Mouse (Mus musculus): ENCODE measurements around the gene Mtg2.
A peak's percentile ranks its signal among the peaks of the same experiment; 100 is the strongest.

Mtg2 gene

DNA sequence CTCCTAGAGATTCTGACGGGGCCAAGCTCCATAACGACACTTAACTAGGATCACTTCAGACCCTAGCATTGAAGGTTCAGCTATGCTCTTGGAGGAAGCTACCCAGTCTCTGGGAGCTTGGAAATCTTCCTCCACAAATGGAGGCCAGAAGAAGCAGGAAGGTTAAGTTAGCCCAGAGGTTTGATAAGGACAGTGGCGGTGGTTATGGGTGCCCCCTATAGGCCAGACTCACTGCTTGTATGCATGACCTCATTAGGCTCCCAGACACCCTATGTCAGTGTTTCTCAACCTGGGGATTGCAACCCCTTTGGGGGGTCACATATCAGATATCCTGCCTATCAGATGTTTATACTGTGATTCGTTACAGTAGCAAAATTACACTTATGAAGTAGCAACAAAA is 36.7 kb downstream of the Mtg2 start:
- DNase-seq: peak; percentile 69

DNA sequence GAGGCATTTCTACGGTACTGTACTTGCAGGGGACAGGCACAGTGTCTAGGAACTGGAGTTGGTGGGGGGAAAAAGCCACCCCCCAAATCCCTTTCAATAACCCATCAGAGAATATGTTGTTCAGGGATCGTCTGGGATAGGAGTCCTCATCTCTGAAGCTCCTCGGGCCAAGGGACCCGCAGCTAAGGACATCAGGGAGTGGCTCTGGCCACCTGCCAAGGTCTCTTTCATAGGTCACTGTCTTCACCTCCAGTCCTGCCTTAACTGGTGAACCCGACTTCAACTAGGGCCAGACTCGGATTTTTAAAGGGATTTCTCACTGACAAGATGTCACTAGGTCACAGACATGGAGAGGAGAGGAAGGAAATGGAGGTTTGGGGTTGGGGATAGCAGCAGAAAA is 37.9 kb downstream of the Mtg2 start:
- no peak for DNase-seq

DNA sequence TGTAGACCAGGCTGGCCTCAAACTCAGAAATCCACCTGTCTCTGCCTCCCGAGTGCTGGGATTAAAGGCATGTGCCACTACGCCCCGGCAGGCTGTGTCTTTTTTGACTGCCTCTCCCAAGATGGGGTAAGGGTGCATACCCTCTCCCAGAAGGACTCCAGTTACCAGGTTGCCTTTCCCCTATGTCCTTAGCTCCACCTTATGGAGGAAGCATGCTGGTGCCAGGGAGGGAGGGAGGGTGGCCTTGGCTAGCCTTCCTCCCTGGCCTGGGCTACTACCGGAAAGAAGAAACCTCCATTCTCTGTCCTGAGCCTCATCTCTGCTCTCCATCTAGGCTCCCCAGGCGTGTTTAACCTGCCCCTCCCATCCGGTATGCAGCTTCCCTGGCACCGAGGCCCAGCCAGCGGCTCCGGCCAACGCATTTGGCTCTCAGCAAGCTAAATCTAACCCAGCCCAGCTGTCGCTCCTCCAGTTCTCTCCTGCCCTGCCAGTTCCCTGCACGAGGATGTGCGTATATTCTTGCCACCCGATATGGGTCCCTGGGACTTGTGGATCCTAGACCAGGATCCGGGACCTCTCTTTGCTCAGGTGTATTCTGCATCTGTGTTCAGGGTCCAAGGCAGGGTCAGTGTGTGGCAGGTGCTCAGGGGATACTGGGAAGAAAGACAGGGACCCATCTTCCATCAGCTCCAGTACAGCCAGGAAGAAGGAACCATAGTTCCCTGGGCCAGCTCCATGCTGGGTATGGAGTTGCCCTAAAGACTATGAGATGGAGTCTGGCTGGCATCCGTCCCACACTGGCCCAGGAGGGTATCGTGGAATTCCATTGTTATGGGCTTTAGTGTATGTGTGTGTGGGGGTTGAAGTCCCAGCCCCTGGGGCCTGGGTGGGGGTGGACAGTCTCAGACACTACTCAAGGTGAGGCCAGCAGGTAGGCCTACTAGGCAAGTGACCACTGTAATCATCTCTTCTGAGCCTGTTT is 43.8 kb downstream of the Mtg2 start:
- DNase-seq: no peak

DNA sequence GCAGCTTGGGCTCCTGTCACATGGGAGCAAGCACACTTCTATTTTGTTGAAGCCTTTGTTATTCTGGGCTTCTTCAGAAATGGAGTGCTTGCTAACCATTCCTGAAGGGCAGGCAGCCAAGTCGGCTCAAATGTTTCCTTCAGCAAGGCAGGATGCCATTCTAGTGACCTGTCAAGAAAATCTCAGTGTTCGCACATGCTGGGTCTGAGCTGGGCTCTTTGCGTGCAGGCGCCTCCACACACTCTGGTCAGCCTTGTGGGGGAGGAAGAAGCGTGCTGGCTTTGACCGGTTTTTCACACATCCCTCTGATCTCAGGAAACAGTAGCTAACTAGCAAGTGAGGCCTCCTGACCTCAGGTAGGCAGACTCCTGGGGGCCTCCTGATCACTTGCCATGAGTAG is 44.9 kb downstream of the Mtg2 start:
- DNase-seq: no peak

DNA sequence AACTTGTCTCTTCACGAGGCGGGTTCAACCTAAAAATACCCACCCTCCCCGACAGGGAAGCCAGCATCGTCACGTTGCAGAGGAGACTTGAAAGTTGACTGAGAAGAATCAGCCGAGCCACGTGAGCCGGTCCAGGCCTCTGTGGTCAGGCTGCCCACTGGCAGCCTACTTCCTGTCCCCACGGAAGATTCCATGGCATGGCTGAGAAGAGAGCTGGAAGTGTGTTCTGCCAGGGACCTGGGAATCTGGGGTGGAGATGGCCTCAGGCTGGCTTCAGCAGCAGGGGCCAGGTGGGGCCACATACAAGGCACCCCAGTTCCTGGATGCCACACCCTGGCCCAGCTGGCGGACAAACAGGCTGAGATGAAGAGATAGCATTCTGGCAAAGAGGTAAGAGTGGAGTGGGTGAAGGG is 45.7 kb downstream of the Mtg2 start:
- no peak for DNase-seq

DNA sequence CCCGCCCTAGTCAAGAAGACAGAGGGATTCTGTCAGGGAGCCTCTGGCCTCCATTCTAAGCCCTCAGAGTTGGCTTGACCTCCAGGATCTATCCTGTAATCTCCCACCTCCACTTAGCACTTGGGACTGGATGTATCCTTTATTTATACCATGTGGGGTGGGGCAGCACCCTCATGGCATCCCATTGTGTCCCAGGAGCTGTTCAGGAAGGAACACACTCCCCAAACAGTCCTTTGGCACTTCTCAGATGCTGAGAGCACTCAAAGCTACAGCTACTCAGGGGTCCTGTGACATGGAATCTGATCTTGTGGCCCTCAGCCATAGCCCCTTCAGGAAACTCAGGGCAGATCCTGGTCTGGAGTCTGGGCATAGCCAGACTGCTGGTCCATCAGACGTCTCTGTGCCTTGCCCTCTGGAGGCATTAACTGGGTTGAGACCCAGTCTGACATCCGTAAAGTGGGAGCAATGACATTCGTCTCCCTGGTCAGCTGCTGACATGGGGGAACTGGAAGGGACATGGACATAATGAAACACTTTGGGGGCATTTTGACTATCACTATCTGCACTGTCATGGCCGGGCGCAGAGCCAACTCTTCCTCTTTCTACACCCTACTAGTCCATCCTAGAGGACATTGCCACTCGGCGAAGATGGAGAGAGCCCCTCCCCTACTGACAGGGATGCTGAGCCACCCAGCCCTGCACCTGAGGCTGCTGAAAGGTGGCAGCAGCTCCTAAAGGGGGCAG is 46.5 kb downstream of the Mtg2 start:
- no peak for DNase-seq

DNA sequence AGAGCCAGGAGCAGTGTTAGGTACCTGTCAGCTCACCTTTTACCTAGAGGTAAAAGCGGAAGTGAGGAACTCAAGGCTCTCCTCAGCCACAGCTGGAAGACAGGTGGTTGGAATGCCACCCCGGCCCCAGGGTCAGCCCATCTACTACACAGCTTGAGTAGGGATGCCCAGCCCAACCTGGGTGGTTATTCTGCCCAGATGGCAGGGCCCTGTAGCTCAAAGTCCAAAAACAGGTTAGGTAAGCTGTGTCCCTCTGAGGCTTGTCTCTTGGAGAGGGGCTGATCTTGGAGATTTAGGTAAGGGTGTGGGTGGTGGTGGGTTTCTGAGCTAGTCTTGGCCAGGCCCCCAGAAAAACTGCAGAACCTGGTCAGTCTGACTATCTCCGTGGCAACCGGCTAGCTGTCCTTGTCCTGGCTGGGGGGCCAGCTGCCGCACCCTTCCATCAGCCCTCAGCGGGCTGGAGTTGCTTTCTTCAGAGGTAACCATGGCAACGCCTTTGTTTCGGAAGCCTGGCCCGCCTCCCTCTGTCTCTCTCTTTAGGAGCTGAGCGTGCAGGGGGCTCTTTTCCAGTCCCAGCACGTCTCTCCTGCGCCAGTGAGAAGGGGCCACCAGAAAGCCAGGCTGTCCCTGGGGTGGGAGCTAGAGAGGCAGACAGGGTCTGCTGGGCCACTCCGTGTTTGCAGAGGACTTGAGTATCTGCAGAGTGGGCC is 47.3 kb downstream of the Mtg2 start:
- peak; percentile 51 for DNase-seq

DNA sequence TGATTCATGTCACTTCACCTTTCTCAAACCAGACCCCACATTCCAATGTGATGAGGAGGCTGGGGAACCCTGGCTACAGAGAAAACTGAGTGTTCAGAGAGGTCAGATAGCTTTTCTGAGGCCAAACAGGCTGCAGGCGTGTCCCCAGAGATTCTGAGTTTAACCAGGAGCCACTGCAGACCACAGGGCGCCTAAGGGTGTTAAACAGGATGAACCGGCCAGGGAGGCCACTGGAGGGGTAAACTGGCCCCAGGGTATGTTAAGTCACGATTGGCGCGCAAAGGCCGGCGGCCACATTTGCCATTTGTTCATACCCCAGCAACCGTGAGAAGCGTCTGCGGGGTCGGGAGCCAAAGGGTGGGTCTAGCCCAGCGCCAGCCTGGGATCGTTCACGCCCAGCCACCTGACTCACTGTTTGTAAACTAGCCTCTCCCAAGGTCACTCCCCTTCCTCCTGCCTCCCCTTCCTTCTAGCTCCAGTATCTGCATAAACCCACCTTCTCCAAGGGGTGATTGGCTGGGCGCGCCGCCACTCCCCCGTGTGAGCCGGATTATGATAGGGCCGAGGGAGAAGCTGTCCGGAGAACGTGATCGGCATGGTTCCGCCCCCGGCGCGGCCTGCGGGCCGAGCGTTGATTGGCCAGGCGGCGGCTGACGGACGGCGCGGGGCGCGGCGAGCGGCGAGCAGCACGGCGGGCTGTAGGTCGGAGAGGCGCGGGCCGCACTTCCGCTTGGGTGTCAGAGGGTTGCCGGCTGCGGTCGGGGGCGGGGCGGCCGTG is 48.5 kb downstream of the Mtg2 start, which contains the start of gene Osbpl2:
Gene Osbpl2, plus strand, starts transcription at position 646 of the 778 bp plus-strand sequence.
- peak; percentile 98 for DNase-seq

DNA sequence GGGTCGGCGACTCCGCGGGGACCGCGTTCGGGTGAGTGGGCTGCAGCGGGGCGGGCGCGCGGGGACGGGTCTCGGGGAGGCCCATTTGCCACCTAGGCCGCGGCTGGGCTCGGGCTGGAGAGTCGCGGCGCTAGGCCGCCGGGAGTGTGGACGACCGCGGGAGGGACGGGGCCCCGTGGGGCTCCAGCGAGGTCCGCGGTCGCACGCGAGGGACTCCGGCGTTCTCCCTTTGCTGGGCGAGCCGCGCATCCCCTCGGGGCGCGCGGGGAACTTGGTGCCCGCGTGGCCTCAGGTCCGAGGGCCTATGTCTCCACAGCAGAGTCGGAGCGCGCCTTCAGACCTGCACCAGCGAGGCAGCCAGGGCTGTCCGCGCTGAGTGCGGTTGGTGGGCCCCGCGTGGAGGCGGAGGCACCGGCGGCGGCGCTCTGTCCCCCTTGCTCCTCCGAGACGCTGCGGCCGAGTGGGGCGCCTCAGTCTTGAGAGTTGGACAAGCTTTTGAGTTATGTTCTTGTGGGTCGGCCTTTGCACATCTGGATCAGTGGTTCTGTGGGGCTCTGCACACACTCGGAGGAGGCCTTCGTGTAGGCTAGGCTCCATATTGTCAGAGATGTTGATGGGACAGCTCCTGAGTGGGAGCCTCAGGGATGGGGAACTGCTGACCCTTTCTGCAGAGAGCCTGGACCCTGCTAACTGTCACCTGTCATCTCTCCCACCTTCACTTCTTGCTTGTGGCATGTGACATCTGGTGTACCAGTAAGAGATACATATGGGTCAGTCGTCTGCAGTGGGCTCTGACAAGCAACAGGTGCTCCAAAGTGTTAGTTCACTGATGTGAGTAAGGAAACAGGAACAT is 49.3 kb downstream of the Mtg2 start:
- DNase-seq: peak; percentile 59

DNA sequence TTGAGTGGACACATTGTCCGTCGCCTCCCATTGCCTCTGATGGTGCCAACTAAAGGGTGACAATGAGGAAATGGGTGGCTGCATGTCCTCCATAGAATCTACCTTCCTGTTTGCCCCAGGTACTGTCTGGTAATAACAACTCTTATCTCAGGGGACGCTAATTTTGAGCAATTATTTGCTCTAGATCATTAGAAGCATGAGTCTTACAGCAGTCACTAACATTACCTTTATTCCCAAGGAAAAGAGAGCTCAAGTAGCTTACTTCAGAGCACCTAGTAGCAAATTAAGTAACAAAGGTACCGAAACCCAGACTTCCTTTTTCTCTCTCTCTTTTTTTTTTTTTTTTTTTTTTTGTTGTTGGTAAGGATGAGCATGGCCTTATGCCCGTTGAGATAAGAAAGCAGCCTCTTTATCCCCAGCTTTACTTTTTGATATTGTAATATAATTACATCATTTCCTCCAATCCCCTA is 49.9 kb downstream of the Mtg2 start:
- DNase-seq: no peak

DNA sequence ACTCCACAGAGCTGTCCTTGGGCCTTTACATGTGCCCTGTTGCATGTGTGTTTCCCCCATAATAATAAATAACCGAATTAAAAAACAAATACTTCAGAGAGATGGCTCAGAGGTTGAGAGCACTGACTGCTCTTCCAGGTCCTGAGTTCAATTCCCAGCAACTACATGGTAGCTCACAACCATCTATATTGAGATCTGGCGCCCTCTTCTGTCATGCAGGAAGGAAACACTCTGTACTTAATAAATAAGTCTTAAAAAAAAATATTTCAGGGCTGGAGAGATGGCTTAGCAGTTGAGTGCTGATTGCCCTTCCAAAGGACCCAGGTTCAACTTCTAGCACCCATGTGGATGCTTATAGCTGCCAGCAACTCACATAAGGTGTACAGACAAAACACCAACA is 53.8 kb downstream of the Mtg2 start:
- DNase-seq: no peak

DNA sequence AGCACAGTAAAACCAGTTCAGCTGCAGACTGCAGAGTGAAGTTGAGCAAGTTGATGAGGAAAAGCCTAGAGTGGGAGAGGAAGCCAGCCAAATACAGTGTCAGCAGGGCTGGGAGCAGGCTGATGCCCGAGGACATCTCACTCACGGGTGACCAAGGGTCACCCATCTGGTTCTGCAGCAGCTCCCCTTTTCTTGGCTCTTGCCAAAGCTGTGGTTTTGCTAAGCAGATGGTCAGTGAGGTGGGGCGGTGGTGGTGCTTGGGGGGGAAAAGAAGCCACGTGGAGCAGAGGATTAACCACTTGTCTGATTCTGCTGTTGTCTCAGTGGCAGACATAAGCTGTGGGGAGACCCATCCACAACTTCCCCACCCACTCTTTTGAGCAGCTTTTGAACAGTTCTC is 55.8 kb downstream of the Mtg2 start:
- DNase-seq: no peak

DNA sequence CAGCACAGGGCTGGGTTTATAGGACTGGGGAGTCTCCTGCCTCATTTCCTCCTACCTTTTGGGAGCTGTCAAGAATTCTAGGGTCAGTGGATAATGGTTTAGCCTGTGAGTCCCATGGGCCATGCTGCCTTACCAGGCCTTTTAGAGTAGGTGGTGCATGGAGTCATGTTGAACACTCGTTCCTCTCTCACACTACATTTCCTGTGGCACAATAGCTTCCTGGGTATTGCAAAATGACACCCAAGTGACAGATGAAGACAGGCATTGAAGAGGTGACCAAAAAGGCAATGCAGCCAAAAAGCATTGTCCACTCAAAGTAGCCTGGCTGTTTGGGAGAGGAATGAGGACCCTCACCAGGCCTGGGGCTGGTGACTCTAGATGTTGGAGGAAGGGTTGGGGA is 57.3 kb downstream of the Mtg2 start:
- no peak for DNase-seq

DNA sequence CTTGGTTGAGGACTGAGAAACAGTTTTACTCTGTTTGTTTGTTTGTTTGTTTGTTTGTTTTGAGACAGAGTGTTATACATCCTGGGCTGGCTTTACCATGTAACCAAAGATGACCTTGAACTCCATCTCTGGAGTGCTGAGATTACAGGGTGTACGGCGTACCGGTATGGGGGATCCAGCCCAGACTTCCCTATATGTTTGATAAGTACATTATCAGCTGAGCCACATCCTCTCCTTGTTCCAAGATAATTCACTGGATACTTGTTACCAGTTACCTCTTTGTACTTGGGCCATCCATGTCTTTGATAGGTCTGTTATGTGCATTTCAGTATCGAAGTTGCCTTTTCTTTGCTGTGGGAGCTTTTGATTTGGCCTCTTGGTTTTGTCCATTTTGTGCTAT is 62.8 kb downstream of the Mtg2 start:
- DNase-seq: no peak

DNA sequence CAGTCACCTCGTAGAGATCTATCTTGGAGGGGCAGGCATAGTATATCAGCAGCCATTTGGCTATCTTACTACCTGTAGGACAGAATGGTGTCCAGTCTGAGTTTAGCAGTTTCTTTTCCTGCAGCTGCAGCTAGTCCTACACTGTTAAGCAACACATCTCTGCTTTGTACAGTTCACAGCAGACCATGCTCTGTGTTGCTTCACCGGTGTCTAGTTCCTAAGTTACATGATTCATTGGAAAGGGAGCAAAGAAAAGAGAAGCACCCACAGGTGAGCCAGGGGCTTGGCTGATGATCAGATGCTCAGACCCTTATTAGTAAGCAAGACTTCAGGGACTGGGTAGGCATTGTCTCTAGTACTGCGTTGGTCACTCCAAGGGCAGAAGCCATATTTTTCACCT is 63.5 kb downstream of the Mtg2 start:
- DNase-seq: no peak

DNA sequence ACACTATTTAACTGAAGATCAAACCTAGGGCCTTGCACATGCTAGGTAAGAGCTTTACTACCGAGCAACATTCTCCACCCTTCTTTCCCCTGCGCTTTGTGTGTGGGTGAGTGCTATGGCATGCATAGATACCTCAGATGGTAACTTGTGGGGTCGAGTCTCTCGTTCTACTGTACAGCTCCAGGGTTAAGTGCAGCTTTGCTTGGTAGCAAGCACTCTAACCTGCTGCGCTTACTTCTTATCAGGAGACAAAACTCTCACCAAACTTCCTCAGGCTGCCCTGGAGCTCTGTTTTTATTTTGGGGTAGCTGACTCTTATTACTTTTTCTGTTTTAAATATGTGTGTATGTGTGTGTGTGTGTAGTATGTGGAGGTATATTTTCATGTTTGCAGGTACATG is 65.0 kb downstream of the Mtg2 start:
- DNase-seq: no peak
